Mouse (Mus musculus): ENCODE measurements at regions not wholly inside any gene's neighbourhood (a gene's known extent, or its start where the extent isn't known, plus 50 kb on each side); places are given as distances from the start of the nearest gene placed in this dataset.

- no peak for DNase-seq (ENCODE audit: low read depth)
These were observed 189.1 kb upstream of the Bmp2 start for GRCm38 (mm10) chr2:133362693-133363443.

- DNase-seq (ENCODE audit: low read depth) = no peak
These were observed 180.3 kb upstream of the Bmp2 start for GRCm38 (mm10) chr2:133371490-133372215.

GRCm38 (mm10) chr2:133373543-133373942 lies 178.4 kb upstream of the Bmp2 start:
- no peak for DNase-seq (ENCODE audit: low read depth)

GRCm38 (mm10) chr2:133381054-133381453 lies 170.9 kb upstream of the Bmp2 start:
- DNase-seq (ENCODE audit: low read depth) = no peak

GRCm38 (mm10) chr2:133383135-133383920 lies 168.6 kb upstream of the Bmp2 start:
- no peak for DNase-seq (ENCODE audit: low read depth)

- DNase-seq (ENCODE audit: low read depth) = no peak
These were observed 166.7 kb upstream of the Bmp2 start for GRCm38 (mm10) chr2:133385297-133385696.

GRCm38 (mm10) chr2:133387349-133387748 lies 164.6 kb upstream of the Bmp2 start:
- DNase-seq (ENCODE audit: low read depth) = no peak

GRCm38 (mm10) chr2:133392298-133392697 lies 159.7 kb upstream of the Bmp2 start:
- no peak for DNase-seq (ENCODE audit: low read depth)

GRCm38 (mm10) chr2:133397566-133397965 lies 154.4 kb upstream of the Bmp2 start:
- DNase-seq (ENCODE audit: low read depth) = no peak

GRCm38 (mm10) chr2:133399059-133399690 lies 152.8 kb upstream of the Bmp2 start:
- no peak for DNase-seq (ENCODE audit: low read depth)

GRCm38 (mm10) chr2:133400963-133401362 lies 151.0 kb upstream of the Bmp2 start:
- DNase-seq (ENCODE audit: low read depth) = no peak

- no peak for DNase-seq (ENCODE audit: low read depth)
These were observed 134.9 kb upstream of the Bmp2 start for GRCm38 (mm10) chr2:133416990-133417581.

- DNase-seq (ENCODE audit: low read depth) = no peak
These were observed 132.2 kb upstream of the Bmp2 start for GRCm38 (mm10) chr2:133419686-133420303.

- no peak for DNase-seq (ENCODE audit: low read depth)
These were observed 126.4 kb upstream of the Bmp2 start for GRCm38 (mm10) chr2:133425538-133425937.

GRCm38 (mm10) chr2:133427039-133427438 lies 124.9 kb upstream of the Bmp2 start:
- DNase-seq (ENCODE audit: low read depth) = no peak

GRCm38 (mm10) chr2:133429369-133430062 lies 122.4 kb upstream of the Bmp2 start:
- no peak for DNase-seq (ENCODE audit: low read depth)

- no peak for DNase-seq (ENCODE audit: low read depth)
These were observed 121.1 kb upstream of the Bmp2 start for GRCm38 (mm10) chr2:133430741-133431438.

- DNase-seq (ENCODE audit: low read depth) = no peak
These were observed 119.7 kb upstream of the Bmp2 start for GRCm38 (mm10) chr2:133432141-133432813.

Measured in induced T-regulatory cell, adult 2 months (primary cell).